Mouse (Mus musculus) ES-E14 (cell line): ENCODE results near the gene Usp44.

ENCODE experiments used
- HCFC1 ChIP-seq: IDR thresholded peaks from 2 replicates; pipeline ENCODE4 v1.6.1; 2012; ENCODE audit warnings: low read length, inconsistent platforms, borderline replicate concordance; ENCODE audit not compliant: insufficient read depth
- ZNF384 ChIP-seq: IDR thresholded peaks from 2 replicates; pipeline ENCODE4 v1.6.1; 2012; ENCODE audit warnings: low read depth, low read length, inconsistent platforms

DNA sequence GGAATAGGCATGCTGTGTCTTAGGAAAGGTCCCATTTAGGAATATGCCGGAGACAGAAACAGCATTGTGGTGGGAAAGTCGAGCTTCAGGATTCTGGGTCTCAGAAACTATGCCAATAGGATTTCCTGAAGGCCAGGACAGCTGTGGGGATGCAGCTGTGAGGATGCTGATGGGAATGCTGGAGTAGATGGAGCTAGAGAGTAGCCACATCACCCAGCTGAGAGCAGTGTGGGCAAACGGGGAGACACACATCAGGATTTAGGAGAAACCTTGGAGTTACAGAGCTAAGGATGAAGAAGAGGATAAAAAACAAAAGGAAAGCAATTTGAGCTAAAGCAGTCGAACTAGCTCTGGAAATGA is 31.0 kb upstream of the Usp44 start:
- TF ChIP-seq ZNF384 (no peak), HCFC1 (no peak)
